Mouse (Mus musculus): ENCODE results near the gene Tmem177. TPM values are rescaled to one million over a fixed set of nuclear protein-coding genes. Genes with fewer than 3 reads are reported as not detected.

Gene Tmem177
- polyA plus RNA-seq, 1 experiment from 2014 or later = 10.7 TPM

- Histone ChIP-seq H3K27me3 (ENCODE audit: low read depth, poor library complexity, severe bottlenecking) (no peaks in the 10 kb centered on the region), H3K4me1 (peaks cover 3% of the 10 kb centered on the region; the same call in 1 of the 2 replicates), H3K27ac (no peak overlapping the region), H3K4me3 (no peak overlapping the region), H3K9me3 (replicated peaks) (no peaks in the 10 kb centered on the region), H3K36me3 (no peaks in the 10 kb centered on the region)
- 92% methylated on average over 7 of the region's 7 CpGs for WGBS
- DNase-seq (ENCODE audit: low spot score) = no peak
Observed at GRCm38 (mm10) chr1:119878909-119879308, 34.1 kb downstream of the Tmem177 start.

GRCm38 (mm10) chr1:119877469-119877868 lies 35.5 kb downstream of the Tmem177 start:
- peaks cover 3% of the 10 kb centered on the region; the same call in 1 of the 2 replicates for H3K4me1 ChIP-seq
- DNase-seq (ENCODE audit: low spot score) = no peak
- no peak overlapping the region for H3K4me3 ChIP-seq
- 88% methylated on average over 4 of the region's 4 CpGs for WGBS
- no peak overlapping the region for H3K27ac ChIP-seq
- no peaks in the 10 kb centered on the region for H3K27me3 ChIP-seq (ENCODE audit: low read depth, poor library complexity, severe bottlenecking)
- no peaks in the 10 kb centered on the region for H3K36me3 ChIP-seq
- no peaks in the 10 kb centered on the region for H3K9me3 ChIP-seq (replicated peaks)

- no peaks in the 10 kb centered on the region for H3K27me3 ChIP-seq (ENCODE audit: low read depth, poor library complexity, severe bottlenecking)
- H3K9me3 ChIP-seq (replicated peaks) = no peaks in the 10 kb centered on the region
- no peak overlapping the region for H3K27ac ChIP-seq
- H3K36me3 ChIP-seq = no peaks in the 10 kb centered on the region
- peaks cover 7% of the 10 kb centered on the region for H3K4me1 ChIP-seq
- DNase-seq (ENCODE audit: low spot score) = no peak
- H3K4me3 ChIP-seq = no peak overlapping the region
- WGBS = 83% methylated on average over 13 of the region's 13 CpGs
Observed at GRCm38 (mm10) chr1:119868395-119869161, 44.4 kb downstream of the Tmem177 start.

- Histone ChIP-seq H3K4me3 (no peak overlapping the region), H3K9me3 (replicated peaks) (no peaks in the 10 kb centered on the region), H3K36me3 (no peaks in the 10 kb centered on the region), H3K4me1 (peaks cover 7% of the 10 kb centered on the region), H3K27me3 (ENCODE audit: low read depth, poor library complexity, severe bottlenecking) (no peaks in the 10 kb centered on the region), H3K27ac (no peak overlapping the region)
- no peak for DNase-seq (ENCODE audit: low spot score)
- 69% methylated on average over 2 of the region's 2 CpGs for WGBS
Observed at GRCm38 (mm10) chr1:119867300-119867699, 45.7 kb downstream of the Tmem177 start.

- Histone ChIP-seq H3K27ac (no peak overlapping the region), H3K9me3 (replicated peaks) (no peaks in the 10 kb centered on the region), H3K4me3 (no peak overlapping the region), H3K4me1 (peaks cover 7% of the 10 kb centered on the region), H3K36me3 (no peaks in the 10 kb centered on the region), H3K27me3 (ENCODE audit: low read depth, poor library complexity, severe bottlenecking) (no peaks in the 10 kb centered on the region)
- no peak for DNase-seq (ENCODE audit: low spot score)
- WGBS = 79% methylated on average over 6 of the region's 6 CpGs
Observed at GRCm38 (mm10) chr1:119865311-119865710, 47.7 kb downstream of the Tmem177 start.

GRCm38 (mm10) chr1:119863507-119864296 lies 49.3 kb downstream of the Tmem177 start:
- H3K36me3 ChIP-seq = no peaks in the 10 kb centered on the region
- 80% methylated on average over 7 of the region's 7 CpGs for WGBS

GRCm38 (mm10) chr1:119859566-119859965 lies 53.4 kb downstream of the Tmem177 start:
- Histone ChIP-seq H3K9me3 (replicated peaks) (no peaks in the 10 kb centered on the region), H3K27me3 (ENCODE audit: low read depth, poor library complexity, severe bottlenecking) (no peaks in the 10 kb centered on the region), H3K27ac (no peak overlapping the region), H3K4me3 (no peak overlapping the region), H3K4me1 (no peaks in the 10 kb centered on the region), H3K36me3 (no peaks in the 10 kb centered on the region)
- 87% methylated on average over 5 of the region's 5 CpGs for WGBS
- DNase-seq (ENCODE audit: low spot score) = no peak

More at GRCm38 (mm10) chr1:119863507-119864296, 49.3 kb downstream of the Tmem177 start:
- H3K27me3 ChIP-seq (ENCODE audit: low read depth, poor library complexity, severe bottlenecking) = no peaks in the 10 kb centered on the region
- H3K4me1 ChIP-seq = peaks cover 4% of the 10 kb centered on the region
- no peak overlapping the region for H3K4me3 ChIP-seq
- no peaks in the 10 kb centered on the region for H3K9me3 ChIP-seq (replicated peaks)
- no peak overlapping the region for H3K27ac ChIP-seq
- DNase-seq (ENCODE audit: low spot score) = no peak

Other genes starting within 250 kb of the Tmem177 start
- 3.2 and 6.5 TPM in 2 replicates for gene Ptpn4, start 75.6 kb downstream of the Tmem177 start, polyA plus RNA-seq (2016; fragmentation: Nextera tagmentation; extraction: Ambion mirVana)
- not detected in 2 replicates for gene Cfap221, start 84.0 kb upstream of the Tmem177 start, polyA plus RNA-seq (2016; fragmentation: Nextera tagmentation; extraction: Ambion mirVana)
- 0.06 TPM in 1 of 2 replicates, not detected in the other for gene Sctr, start 93.7 kb upstream of the Tmem177 start, polyA plus RNA-seq (2016; fragmentation: Nextera tagmentation; extraction: Ambion mirVana)
- 3.2 and 3.5 TPM in 2 replicates for gene Tmem37, start 160.9 kb upstream of the Tmem177 start, polyA plus RNA-seq (2016; fragmentation: Nextera tagmentation; extraction: Ambion mirVana)
- 670 and 699 TPM in 2 replicates for gene Dbi, start 207.9 kb upstream of the Tmem177 start, polyA plus RNA-seq (2016; fragmentation: Nextera tagmentation; extraction: Ambion mirVana)
- 14.7 and 19.3 TPM in 2 replicates for gene 3110009E18Rik, start 208.0 kb upstream of the Tmem177 start, polyA plus RNA-seq (2016; fragmentation: Nextera tagmentation; extraction: Ambion mirVana)